Mouse (Mus musculus) neural tube, embryonic 10.5 days (tissue): ENCODE measurements at regions not wholly inside any gene's neighbourhood (a gene's known extent, or its start where the extent isn't known, plus 50 kb on each side); places are given as distances from the start of the nearest gene placed in this dataset.

Source experiments
- DNase-seq: peaks from one replicate; pipeline ENCODE4 v3.0.0-alpha.2; 2017; ENCODE audit warnings: low spot score; ENCODE audit errors: extremely low spot score

DNA sequence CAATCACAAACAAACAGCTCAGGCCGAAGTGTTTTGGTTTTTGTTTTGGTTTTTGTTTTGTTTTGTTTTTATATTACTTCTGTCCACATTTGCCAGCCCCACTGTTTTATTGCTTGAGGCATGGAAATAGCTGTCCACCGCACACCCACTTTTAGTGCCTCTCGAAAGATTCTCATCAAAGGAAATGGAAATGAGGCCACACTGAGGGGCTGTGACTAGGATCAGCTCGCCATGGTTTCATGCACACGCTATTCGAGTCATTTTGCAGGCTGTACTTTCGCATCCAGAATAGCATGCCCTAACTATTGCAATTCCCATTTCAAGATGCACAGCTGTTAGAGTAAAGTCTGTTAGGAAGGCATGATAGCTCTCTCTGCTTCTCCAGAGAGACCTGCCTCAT, 1543.4 kb upstream of the Tenm3 start:
- no peak for DNase-seq

DNA sequence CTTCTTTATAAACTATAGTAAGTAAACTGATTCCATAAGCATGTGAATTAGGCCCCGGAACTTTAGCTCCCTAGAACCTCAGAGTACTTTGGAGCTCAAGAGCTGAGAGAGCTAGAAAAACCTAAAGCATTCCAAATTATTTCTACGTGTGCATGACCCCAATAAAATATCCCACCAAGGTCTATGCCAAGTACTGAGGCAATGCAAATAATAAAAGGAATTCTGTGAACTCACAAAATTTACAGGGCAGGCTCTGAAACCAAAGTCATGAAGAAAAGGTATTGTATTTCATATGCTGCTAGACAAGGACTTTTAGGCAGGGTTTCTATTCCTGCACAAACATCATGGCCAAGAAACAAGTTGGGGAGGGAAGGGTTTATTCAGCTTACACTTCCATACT, 1539.9 kb upstream of the Tenm3 start:
- DNase-seq = no peak

DNA sequence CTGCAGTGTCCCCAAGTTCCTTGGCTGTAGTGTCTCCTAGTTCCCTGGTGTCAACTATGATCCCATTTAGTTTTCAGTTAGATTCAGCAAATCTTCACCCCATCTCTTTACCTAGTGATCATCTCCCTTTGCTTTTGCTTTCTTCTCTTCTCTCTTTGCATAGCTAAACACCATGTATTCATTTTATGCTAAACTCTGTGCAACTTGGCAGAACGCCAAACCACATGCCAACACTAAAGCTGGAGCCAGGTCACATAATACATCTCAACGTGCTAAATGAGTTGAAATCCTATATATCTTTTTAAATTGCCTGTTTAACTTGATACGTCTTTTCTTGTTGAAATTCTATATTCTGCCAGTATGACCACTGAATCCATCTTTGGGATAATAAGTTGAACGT, 1536.0 kb upstream of the Tenm3 start:
- DNase-seq = no peak

DNA sequence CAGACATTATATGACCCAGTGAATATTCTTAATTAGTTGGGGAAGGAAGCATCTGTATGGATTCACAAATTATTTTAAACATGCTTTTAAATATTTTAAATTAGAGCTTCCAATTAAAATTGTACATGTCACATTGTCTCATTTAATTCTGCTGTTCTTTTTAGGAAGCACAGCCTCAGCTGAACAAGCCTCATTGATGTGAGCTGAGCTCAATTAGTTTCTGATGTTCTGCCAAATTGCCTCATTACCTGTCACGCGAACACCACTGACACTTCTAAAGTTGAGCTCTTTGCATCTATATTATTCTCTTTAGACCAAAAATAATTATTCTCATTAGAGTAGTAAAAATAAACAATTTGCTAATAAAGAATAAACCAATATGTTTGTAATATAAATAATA, 1530.0 kb upstream of the Tenm3 start:
- no peak for DNase-seq

DNA sequence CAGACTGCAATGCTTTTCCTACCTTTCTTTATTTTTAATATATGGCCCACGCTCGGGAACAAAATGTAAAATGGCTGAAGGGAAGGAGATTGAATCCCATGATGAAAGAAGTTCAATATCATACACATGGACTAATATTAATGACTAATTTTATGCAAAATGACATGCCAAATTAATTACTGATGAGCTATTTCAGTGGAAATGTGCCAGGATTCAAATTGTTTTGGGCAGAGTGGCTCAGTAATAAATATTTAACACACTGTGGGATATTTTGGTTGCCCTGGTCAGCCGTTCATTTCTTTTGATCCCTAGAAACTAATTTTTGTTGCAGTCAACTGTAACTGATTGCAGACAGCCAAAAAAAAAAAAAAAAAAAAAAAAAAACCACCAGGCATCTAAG, 1482.7 kb upstream of the Tenm3 start:
- no peak for DNase-seq

DNA sequence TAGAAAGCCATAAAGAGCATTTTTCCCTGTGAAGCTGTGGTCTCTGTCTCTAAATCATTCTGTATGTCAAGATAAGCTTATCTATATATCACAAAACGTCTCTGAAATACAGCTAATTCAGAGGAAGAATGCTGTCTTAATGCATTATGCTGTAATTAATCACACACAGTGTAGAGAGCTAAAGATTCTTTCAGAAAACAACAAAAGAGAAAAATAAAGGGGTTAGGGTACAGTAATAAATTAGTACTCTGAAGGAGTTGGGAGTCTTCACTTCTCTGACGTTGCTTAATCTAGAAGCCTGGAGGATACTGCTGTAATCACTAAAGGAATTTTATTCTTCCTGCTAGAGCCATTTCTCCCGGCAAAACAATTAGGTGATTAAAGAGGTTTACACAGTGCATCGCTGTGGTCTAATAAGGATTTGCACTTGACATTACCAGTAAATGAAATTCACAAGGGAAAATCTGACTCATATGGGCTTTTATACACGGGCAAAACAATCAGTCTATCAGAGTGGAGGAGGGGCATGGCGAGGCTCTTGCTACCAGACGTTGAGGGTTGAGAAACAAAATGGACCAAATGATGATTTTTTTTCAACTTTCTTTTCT, 1477.7 kb upstream of the Tenm3 start:
- DNase-seq = no peak

DNA sequence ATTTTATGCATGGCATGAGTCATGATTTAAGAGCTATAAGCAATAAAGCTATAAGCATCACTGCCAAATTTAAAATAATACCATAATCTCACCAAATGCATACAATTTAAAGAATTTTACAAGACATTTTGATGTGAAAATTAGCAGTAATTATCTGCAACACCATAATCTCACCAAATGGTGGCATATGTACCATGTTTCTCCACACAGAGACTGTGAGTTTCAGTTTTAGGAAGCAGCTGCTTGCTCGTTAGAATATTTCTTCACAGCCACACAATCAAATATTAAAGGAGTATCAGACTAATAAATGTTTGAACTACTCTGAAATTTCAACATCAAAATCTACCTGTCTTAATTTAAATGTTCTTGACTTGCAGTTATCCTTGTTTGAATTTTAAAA, 1472.9 kb upstream of the Tenm3 start:
- DNase-seq = no peak

DNA sequence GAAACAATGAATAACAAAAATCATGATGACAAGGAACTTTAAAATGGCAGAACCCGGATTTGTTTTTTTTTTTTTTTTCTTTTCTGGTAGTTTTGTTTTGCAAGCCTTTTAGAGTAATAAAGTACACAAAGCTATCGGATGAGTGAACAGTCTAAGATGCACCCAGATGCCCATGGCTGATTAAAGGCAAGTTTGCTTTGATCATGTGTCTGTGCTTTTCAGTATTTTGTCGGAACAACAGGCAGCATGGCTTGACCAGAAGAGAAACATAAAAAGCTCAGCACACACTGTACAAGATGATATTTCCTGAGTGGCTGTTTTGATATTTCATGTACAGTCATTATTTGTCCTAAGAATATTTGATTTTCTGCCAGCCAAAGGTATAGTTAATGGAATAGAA, 1466.6 kb upstream of the Tenm3 start:
- no peak for DNase-seq

DNA sequence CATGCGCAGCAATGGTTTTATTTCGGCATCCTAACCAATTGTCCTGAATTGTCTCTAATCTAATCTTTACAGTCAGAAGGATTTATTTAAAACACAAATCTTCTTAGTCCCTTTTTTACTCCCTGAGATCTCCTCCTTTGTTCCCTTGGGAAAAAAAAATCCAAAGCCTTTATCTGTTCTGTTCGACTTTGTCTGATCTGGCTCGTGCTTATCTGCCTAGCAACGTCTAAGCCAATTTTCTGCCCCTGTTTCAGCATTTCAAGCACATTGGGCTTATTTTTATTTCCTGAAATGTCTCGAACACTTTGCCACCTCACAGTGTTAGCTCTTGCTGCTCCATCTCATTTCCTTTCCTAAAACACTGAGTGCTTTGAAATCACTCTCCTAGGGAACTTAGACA, 1456.6 kb upstream of the Tenm3 start:
- no peak for DNase-seq

DNA sequence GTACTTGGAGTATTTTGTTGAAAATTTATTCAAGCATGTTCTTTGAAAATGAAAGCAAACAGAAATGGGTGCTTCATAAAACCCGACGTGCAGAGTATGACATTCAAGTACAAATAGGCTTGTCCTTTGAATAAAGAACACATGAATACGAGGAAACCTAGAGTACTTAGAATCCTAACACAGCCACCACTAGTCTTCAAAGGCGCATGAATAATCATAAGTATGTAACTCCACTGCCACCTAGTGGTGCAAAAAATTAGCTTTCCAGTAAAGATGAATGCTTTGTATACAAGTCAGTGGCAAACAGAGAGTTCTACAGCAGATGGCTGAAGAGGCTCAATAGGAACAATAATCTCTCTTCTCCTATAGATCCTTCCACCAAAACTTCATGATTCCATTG, 1449.8 kb upstream of the Tenm3 start:
- peak; percentile 22 for DNase-seq

DNA sequence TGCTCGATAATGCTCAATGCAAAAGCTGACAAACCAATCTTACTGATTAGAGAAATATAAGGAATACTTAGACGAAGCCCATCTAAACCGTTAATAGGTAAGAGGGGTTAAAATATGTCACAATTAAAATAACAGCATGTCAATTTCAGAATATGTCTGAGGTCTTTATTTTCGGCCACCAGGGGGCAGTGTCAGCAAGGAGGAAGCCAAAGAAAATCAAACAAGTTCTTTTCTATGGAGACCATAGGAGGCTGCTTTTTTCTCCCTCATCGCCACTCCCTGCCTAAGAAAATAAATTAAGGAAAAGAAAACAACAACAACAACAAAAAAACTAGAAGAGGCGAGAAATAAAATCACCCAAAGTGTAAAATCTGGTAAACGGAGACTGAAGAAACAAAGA, 1448.4 kb upstream of the Tenm3 start:
- peak; percentile 70 for DNase-seq

DNA sequence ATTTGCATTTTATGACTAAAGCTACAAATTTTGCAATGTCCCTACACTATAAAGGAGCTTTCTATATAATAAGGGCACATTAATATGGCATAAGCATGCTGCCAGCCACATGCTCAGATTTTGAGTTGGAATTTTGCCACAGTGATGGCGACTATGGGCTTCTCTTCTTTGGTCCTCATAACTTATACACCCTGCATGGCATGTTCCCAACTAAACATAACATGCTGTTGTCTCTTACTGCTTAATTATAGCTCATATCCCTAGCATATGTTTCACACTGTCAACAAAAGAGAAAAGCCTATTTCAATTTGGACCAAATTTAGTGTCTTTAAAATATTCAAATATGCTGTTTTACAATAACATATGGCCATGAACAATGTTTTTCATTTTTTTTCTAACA, 1432.6 kb upstream of the Tenm3 start:
- no peak for DNase-seq

DNA sequence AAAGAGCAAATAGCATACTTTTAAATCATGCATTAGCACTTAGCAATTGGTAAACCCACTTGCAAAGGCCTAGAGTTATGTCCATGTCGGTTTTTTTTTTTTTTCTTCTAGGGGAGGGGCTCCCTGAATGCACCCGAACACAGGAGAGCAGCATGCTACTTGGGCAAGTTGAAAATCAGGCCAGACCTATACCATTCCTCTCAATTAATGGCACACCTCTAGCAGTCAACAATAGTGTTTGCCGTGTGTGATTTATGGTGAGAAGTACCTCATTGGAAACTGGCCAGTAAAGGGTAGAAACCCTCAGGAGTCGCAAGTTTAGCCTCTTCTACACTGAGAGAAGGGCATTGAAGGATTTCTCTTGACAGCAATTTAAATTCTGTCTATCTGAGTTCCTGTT, 1421.0 kb upstream of the Tenm3 start:
- no peak for DNase-seq
